Mouse (Mus musculus) lung, adult 2 months (tissue): Measurements from ENCODE around the gene Pnpla1.

ENCODE experiments used
- CTCF ChIP-seq: fragments of 200-500 bp; IDR thresholded peaks from 2 replicates; pipeline ENCODE4 v1.5.1; 2011; ENCODE audit warnings: mild to moderate bottlenecking, low read length, control low read depth; ENCODE audit not compliant: insufficient read depth
- POLR2A ChIP-seq: fragments of 200-500 bp; IDR thresholded peaks from 2 replicates; pipeline ENCODE4 v1.6.1; 2011; ENCODE audit warnings: low read depth, mild to moderate bottlenecking, control low read depth, low read length, borderline replicate concordance; ENCODE audit errors: extremely low read depth

DNA sequence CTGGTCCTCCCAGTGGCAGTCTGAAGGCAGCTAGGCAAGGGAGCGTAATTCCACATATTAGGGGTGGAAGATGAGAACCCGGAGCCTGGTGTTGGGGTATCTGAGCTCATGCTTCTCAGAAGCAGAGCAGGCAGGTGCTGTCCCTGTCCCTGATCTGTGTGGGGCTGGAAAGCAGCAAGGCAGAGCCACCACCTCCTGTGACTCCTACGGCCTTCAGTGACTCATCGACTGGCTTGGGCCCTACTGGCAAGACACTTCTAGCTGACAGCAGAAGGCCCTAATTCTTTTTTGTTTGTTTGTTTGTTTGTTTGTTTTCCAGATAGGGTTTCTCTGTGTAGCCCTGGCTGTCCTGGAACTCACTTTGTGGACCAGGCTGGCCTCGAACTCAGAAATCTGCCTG lies 7.7 kb upstream of the Pnpla1 start:
- TF ChIP-seq CTCF (no peak), POLR2A (no peak)
